Mouse (Mus musculus) liver, postnatal 0 days (tissue): ENCODE measurements around the gene Hist1h2ac. TPM values are rescaled to one million over a fixed set of nuclear protein-coding genes. Genes with fewer than 3 reads are reported as not detected.

ENCODE experiments used
- ATAC-seq: fragments of 200-750 bp; cut with Nextera tagmentation; 2 replicates; pipeline ENCODE4 v1.8.0; 2017; ENCODE audit warnings: mild to moderate bottlenecking, moderate library complexity
- DNase-seq: peaks from one replicate; pipeline ENCODE4 v3.0.0-alpha.2; 2016
- H3K27ac ChIP-seq: fragments of 300-500 bp; sonication (generic); 2 replicates; pipeline ENCODE4 v1.5.1; 2014; ENCODE audit warnings: antibody characterized with exemption, moderate library complexity, mild to moderate bottlenecking, low read depth
- H3K27me3 ChIP-seq: fragments of 300-500 bp; sonication (generic); 2 replicates; pipeline ENCODE4 v1.6.1; 2014; ENCODE audit warnings: low read length, control low read depth, mixed read lengths; ENCODE audit not compliant: insufficient read depth
- H3K36me3 ChIP-seq: fragments of 300-500 bp; sonication (generic); replicated peaks from 2 replicates; pipeline ENCODE4 v1.6.1; 2014; ENCODE audit warnings: mild to moderate bottlenecking, control low read depth, low read length, moderate library complexity, mixed read lengths; ENCODE audit not compliant: insufficient read depth
- H3K4me1 ChIP-seq: fragments of 300-500 bp; sonication (generic); 2 replicates; pipeline ENCODE4 v1.6.1; 2014; ENCODE audit warnings: antibody characterized with exemption, mild to moderate bottlenecking, control low read depth; ENCODE audit not compliant: insufficient read depth
- H3K4me2 ChIP-seq: fragments of 300-500 bp; sonication (generic); 2 replicates; pipeline ENCODE4 v1.6.1; 2014; ENCODE audit warnings: low read depth, mild to moderate bottlenecking, low read length, moderate library complexity, mixed read lengths
- H3K4me3 ChIP-seq: fragments of 300-500 bp; sonication (generic); 2 replicates; pipeline ENCODE4 v1.5.1; 2014; ENCODE audit warnings: low read depth, low read length
- H3K9ac ChIP-seq: fragments of 300-500 bp; sonication (generic); replicated peaks from 2 replicates; pipeline ENCODE4 v1.6.1; 2014; ENCODE audit warnings: mild to moderate bottlenecking, moderate library complexity
- H3K9me3 ChIP-seq: fragments of 300-500 bp; sonication (generic); 2 replicates; pipeline ENCODE4 v1.6.1; 2016; ENCODE audit warnings: mild to moderate bottlenecking, control low read depth, low read length, mixed read lengths
- CTCF ChIP-seq: sonication (generic); IDR thresholded peaks from 2 replicates; pipeline ENCODE4 v1.5.1; 2016; ENCODE audit warnings: antibody characterized with exemption, low read depth
- EP300 ChIP-seq: IDR thresholded peaks from 2 replicates; pipeline ENCODE4 v1.6.1; 2016; ENCODE audit warnings: antibody characterized with exemption, low read depth, mild to moderate bottlenecking
- WGBS: fragments of 180-500 bp; shearing (Covaris S2); extraction: QIAGEN DNeasy Blood & Tissue Kit; methylation state at CpG from one replicate; pipeline ENCODE4 v1.1.7; 2014; ENCODE audit not compliant: insufficient replicate concordance; 5-methylcytosine and 5-hydroxymethylcytosine counted together
- polyA plus RNA-seq: library from polyadenylated mRNA; unstranded; fragments of >200 nt; fragmentation: Nextera tagmentation; extraction: Ambion mirVana; gene quantifications from 2 replicates; pipeline ENCODE4 v1.2.1, GENCODE M21; 2015

Gene Hist1h2ac
- polyA plus RNA-seq, 1 experiment from 2014 or later = 0.88 TPM

GRCm38 (mm10) chr13:23696061-23696474, 12.3 kb upstream of the Hist1h2ac start:
- Histone ChIP-seq H3K9ac (peak overlapping the region; percentile 44), H3K4me2 (peak overlapping the region; percentile 61), H3K4me1 (peaks cover 12% of the 10 kb centered on the region), H3K4me3 (0 out of 2 replicates have a peak overlapping the region, but pooled peaks have one; percentile 4), H3K27ac (peak overlapping the region; percentile 98), H3K36me3 (peaks cover 8% of the 10 kb centered on the region; the same call in 1 of the 2 replicates), H3K27me3 (no peaks in the 10 kb centered on the region), H3K9me3 (no peaks in the 10 kb centered on the region)
- ATAC-seq = no peak
- DNase-seq = peak; percentile 52
- no peak for TF ChIP-seq EP300
- TF ChIP-seq CTCF = no peak
- WGBS = 42% methylated on average over 15 of the region's 15 CpGs

- DNase-seq (peak; percentile 20), ATAC-seq (no peak)
- H3K9me3 ChIP-seq = no peaks in the 10 kb centered on the region
- H3K4me1 ChIP-seq = peaks cover 12% of the 10 kb centered on the region
- 0 out of 2 replicates have a peak within 1 kb of the TSS, but pooled peaks have one; percentile 4 for H3K4me3 ChIP-seq
- peak within 1 kb of the TSS; percentile 61 for H3K4me2 ChIP-seq
- H3K27ac ChIP-seq = peak within 1 kb of the TSS; percentile 98
- no peaks in the 10 kb centered on the region for H3K27me3 ChIP-seq
- H3K36me3 ChIP-seq = peaks cover 11% of the 10 kb centered on the region; the same call in 1 of the 2 replicates
- 57% methylated on average over 13 of the region's 13 CpGs for WGBS
- H3K9ac ChIP-seq = peak within 1 kb of the TSS; percentile 44
- no peak for TF ChIP-seq CTCF
- no peak for TF ChIP-seq EP300
These were observed 11.8 kb upstream of the Hist1h2ac start, which contains the start of gene Hist1h1t for GRCm38 (mm10) chr13:23695514-23695913. Gene Hist1h1t (plus strand): TSS chr13:23695814.

GRCm38 (mm10) chr13:23694956-23695355, 11.2 kb upstream of the Hist1h2ac start:
- TF ChIP-seq CTCF = no peak
- no peak for TF ChIP-seq EP300
- no peak overlapping the region for H3K4me2 ChIP-seq
- DNase-seq (no peak), ATAC-seq (no peak)
- no peaks in the 10 kb centered on the region for H3K9me3 ChIP-seq
- H3K27ac ChIP-seq = 0 out of 2 replicates have a peak overlapping the region, but pooled peaks have one; percentile 7
- no peak overlapping the region for H3K9ac ChIP-seq
- peaks cover 12% of the 10 kb centered on the region for H3K4me1 ChIP-seq
- WGBS = 87% methylated on average over 9 of the region's 9 CpGs
- H3K4me3 ChIP-seq = no peak overlapping the region
- H3K36me3 ChIP-seq = peaks cover 11% of the 10 kb centered on the region; the same call in 1 of the 2 replicates
- no peaks in the 10 kb centered on the region for H3K27me3 ChIP-seq

- ATAC-seq (no peak), DNase-seq (peak; percentile 3)
- no peak overlapping the region for H3K9ac ChIP-seq
- H3K27me3 ChIP-seq = no peaks in the 10 kb centered on the region
- no peak overlapping the region for H3K27ac ChIP-seq
- no peaks in the 10 kb centered on the region for H3K9me3 ChIP-seq
- no peak overlapping the region for H3K4me3 ChIP-seq
- TF ChIP-seq CTCF (no peak), EP300 (no peak)
- H3K4me1 ChIP-seq = peaks cover 19% of the 10 kb centered on the region
- H3K4me2 ChIP-seq = no peak overlapping the region
- peaks cover 11% of the 10 kb centered on the region; the same call in 1 of the 2 replicates for H3K36me3 ChIP-seq
- WGBS = 79% methylated on average over 6 of the region's 6 CpGs
These were observed 10.2 kb upstream of the Hist1h2ac start for GRCm38 (mm10) chr13:23693856-23694440.

GRCm38 (mm10) chr13:23689459-23689858, 5.7 kb upstream of the Hist1h2ac start:
- Histone ChIP-seq H3K27ac (no peak overlapping the region), H3K4me3 (no peak overlapping the region), H3K4me2 (no peak overlapping the region), H3K9me3 (no peaks in the 10 kb centered on the region), H3K36me3 (peaks cover 14% of the 10 kb centered on the region; the same call in 1 of the 2 replicates), H3K27me3 (no peaks in the 10 kb centered on the region), H3K4me1 (peaks cover 21% of the 10 kb centered on the region), H3K9ac (no peak overlapping the region)
- TF ChIP-seq CTCF = no peak
- TF ChIP-seq EP300 = no peak
- no peak for DNase-seq
- 42% methylated on average over 2 of the region's 2 CpGs for WGBS
- no peak for ATAC-seq

GRCm38 (mm10) chr13:23688956-23689355, 5.2 kb upstream of the Hist1h2ac start:
- H3K36me3 ChIP-seq = peaks cover 14% of the 10 kb centered on the region; the same call in 1 of the 2 replicates
- H3K27me3 ChIP-seq = no peaks in the 10 kb centered on the region
- H3K27ac ChIP-seq = no peak overlapping the region
- 0 out of 2 replicates have a peak overlapping the region, but pooled peaks have one; percentile 17 for H3K9ac ChIP-seq
- H3K4me2 ChIP-seq = peak overlapping the region; percentile 24; the same call in 1 of the 2 replicates
- DNase-seq (no peak), ATAC-seq (no peak)
- H3K4me3 ChIP-seq = no peak overlapping the region
- 90% methylated on average over 2 of the region's 2 CpGs for WGBS
- no peak for TF ChIP-seq EP300
- TF ChIP-seq CTCF = no peak
- H3K4me1 ChIP-seq = peaks cover 21% of the 10 kb centered on the region
- H3K9me3 ChIP-seq = no peaks in the 10 kb centered on the region
